Mouse (Mus musculus) T-cell, adult 2 months (primary cell): ENCODE results near the gene Rgs21.

Experiments
- DNase-seq: peaks from one replicate; pipeline ENCODE4 v3.0.0; 2022; ENCODE audit warnings: low spot score

Rgs21 gene

GRCm38 (mm10) chr1:144567567-144567966, at the start of gene Rgs21:
Gene Rgs21, minus strand, starts transcription at chr1:144567667.
- no peak for DNase-seq

- no peak for DNase-seq
Observed at GRCm38 (mm10) chr1:144604071-144604470, 36.6 kb upstream of the Rgs21 start.

GRCm38 (mm10) chr1:144602987-144603386, 35.5 kb upstream of the Rgs21 start:
- no peak for DNase-seq

- DNase-seq = no peak
Observed at GRCm38 (mm10) chr1:144579321-144579720, 11.9 kb upstream of the Rgs21 start.

- DNase-seq = no peak
Observed at GRCm38 (mm10) chr1:144572972-144573371, 5.5 kb upstream of the Rgs21 start.

GRCm38 (mm10) chr1:144569905-144570304, 2.4 kb upstream of the Rgs21 start:
- DNase-seq = no peak

GRCm38 (mm10) chr1:144545142-144545541, 22.3 kb downstream of the Rgs21 start:
- no peak for DNase-seq

GRCm38 (mm10) chr1:144544497-144544961, 22.9 kb downstream of the Rgs21 start:
- no peak for DNase-seq

GRCm38 (mm10) chr1:144531746-144532145, 35.7 kb downstream of the Rgs21 start:
- DNase-seq = no peak

- DNase-seq = no peak
Observed at GRCm38 (mm10) chr1:144517878-144518426, 49.5 kb downstream of the Rgs21 start.

GRCm38 (mm10) chr1:144502241-144502640, 65.2 kb downstream of the Rgs21 start:
- no peak for DNase-seq

- DNase-seq = no peak
Observed at GRCm38 (mm10) chr1:144500423-144500822, 67.0 kb downstream of the Rgs21 start.

GRCm38 (mm10) chr1:144499719-144500118, 67.7 kb downstream of the Rgs21 start:
- DNase-seq = no peak

GRCm38 (mm10) chr1:144498725-144499124, 68.7 kb downstream of the Rgs21 start:
- DNase-seq = no peak

GRCm38 (mm10) chr1:144498051-144498450, 69.4 kb downstream of the Rgs21 start:
- no peak for DNase-seq

- no peak for DNase-seq
Observed at GRCm38 (mm10) chr1:144493336-144493735, 74.1 kb downstream of the Rgs21 start.

GRCm38 (mm10) chr1:144488223-144488835, 79.1 kb downstream of the Rgs21 start:
- no peak for DNase-seq
